Mouse (Mus musculus): ENCODE measurements around the gene Hdac10.

- no peak for TF ChIP-seq CTCF (IDR thresholded peaks at IDR 0.05; ENCODE audit: low read depth, low read length)
- TF ChIP-seq POLR2A (IDR thresholded peaks at IDR 0.05; ENCODE audit: extremely low read depth, insufficient read depth, low read length): no peak
Measured at GRCm38 (mm10) chr15:89168922-89169321, 40.4 kb upstream of the Hdac10 start.
